Mouse (Mus musculus): ENCODE measurements around the gene Slc7a8. TPM values are rescaled to one million over a fixed set of nuclear protein-coding genes. Genes with fewer than 3 reads are reported as not detected.
A peak's percentile ranks its signal among the peaks of the same experiment; 100 is the strongest.

Gene Slc7a8
- 10 to 100 TPM; 29.4 to 30.6 TPM for total RNA-seq (2021)
- long read RNA-seq, experiment 1, partial matches to known transcripts, result 1 of 3 reads
- long read RNA-seq, experiment 1, other reads (novel, unspliced or antisense), result 2 of 3 reads
- long read RNA-seq, experiment 2, full-length matches to known transcripts, result 13 of 28 reads
- long read RNA-seq, experiment 2, partial matches to known transcripts, result 0 of 28 reads
- long read RNA-seq, experiment 2, other reads (novel, unspliced or antisense), result 15 of 28 reads

- peak; percentile 77 for DNase-seq
Observed at GRCm38 (mm10) chr14:54781610-54782365, at the start of gene Slc7a8. TSS of gene Slc7a8 (minus strand) at chr14:54781946.

GRCm38 (mm10) chr14:54823716-54824115, 42.0 kb upstream of the Slc7a8 start:
- no peak for DNase-seq

DNA sequence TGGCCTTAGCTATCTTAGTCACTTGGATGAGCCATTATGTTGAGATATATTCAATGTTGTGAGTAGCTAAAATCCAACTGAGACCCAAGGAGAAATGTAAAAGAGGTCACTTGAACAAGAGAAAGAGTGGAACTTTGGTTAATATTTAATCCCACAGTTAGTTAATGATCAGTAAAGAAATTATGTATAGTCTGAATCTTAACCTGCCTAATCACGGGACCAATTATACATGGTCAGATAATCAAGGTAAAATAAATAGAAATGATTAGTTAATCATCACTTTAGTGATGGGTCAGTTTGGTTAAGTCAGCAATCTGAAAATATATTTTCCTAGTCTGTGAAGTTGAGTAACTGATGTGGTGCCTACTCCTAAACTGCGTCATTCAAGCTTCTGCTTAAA, 40.6 kb upstream of the Slc7a8 start:
- DNase-seq, result no peak

DNA sequence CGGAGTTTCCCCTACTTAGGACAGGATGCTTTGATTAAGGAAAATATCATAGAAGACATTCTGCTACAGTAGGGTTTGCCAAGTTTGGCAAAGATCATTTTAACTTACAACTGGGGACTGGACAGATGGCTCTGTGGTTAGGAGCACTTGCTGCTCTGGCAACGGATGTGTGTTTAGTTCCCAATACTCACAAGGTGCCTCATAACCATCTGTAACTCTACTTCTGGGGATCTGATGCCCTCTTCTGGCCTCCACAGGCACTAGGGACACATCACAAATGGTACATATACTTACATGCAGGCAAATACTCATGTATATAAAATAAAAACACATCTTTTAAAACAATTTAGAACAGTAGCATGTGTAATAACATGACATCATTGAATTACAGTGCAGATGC, 36.0 kb upstream of the Slc7a8 start:
- peak; percentile 44 for DNase-seq

DNA sequence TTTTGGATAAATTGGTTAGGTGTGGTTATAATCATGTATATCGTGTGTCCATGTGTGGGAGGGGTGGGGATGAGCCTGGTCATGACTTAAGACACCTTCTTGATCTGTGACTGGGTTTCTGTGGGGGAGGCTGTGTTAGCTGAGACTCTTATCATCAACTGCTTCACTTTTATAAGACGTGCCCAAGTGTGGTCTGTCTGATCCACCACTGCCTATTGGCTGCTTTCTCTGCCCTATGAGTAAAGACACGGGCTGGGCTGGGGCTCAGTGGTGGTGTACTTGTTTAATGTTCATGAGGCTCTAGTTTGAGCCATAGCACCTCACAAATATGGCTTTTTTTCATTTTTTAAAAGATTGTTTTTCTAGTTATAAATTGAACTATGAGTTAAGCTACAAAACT, 34.0 kb upstream of the Slc7a8 start:
- no peak for DNase-seq

DNA sequence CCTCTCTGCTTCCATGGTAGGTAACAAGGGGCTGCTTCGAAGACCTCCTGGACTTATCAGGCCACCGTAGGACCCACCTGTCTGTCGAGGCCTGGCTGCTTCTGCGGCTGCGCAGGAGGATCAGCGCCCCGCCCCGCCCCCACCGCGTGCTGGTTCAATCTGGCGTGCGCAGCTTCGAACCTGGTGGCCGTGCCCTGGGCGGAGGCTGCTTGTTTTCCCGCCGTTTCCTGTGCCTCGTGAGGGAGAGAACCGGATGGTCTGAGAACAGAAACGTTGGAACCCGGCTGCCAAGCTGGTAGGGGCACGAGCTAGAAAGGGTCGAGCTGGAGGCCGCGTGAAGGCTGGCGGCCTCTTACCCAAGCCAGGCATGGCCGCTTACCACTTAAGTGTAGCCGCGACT, 32.2 kb upstream of the Slc7a8 start, which contains the start of gene Rnf212b:
TSS of gene Rnf212b (plus strand) at position 151 of the 400 bp plus-strand sequence.
- no peak for DNase-seq

GRCm38 (mm10) chr14:54809668-54810033, 27.9 kb upstream of the Slc7a8 start:
- DNase-seq, result no peak

- DNase-seq, result peak; percentile 12
Observed at GRCm38 (mm10) chr14:54808718-54809667, 27.2 kb upstream of the Slc7a8 start.

GRCm38 (mm10) chr14:54806124-54806523, 24.4 kb upstream of the Slc7a8 start:
- DNase-seq, result no peak

DNA sequence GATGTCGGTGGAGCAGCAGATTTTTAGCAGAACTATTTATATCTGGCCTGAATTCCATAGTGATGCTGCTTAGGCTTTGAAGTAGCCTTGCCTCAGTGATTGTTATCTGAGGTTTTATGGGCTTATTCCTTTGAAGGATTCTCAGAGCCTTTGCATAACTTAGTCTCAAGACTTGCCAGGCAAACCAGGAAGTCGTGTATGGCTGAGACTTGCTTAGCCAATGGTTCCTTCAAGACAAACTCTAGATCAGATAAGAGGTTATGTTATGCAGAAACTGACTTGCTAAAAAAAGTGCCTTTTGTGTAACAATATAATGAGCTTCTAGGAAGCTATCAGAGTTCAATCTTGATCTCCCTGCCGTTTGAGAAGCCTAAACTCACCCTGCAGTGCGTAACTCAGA, 20.7 kb upstream of the Slc7a8 start:
- DNase-seq, result no peak

DNA sequence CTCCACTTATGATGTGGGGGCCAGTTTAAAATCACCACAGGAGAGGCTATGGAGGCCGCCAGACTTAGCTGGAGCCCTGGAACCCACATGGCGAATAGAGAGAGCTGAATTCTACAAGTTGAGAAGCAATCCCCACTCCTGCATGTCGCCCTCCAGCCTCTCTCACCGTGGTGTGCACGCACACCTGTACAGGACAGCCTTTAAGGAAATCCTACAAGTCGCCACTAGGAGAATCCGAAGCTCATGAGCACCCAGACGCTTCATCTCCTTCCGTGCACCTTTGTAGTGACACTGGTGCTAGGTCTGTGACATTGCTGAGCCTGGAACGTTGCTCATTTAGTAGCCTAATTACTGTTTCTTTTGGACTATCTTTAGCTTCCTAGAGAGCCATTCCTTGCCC, 17.9 kb upstream of the Slc7a8 start:
- DNase-seq, result no peak

- no peak for DNase-seq
Observed at GRCm38 (mm10) chr14:54796760-54797159, 15.0 kb upstream of the Slc7a8 start.

DNA sequence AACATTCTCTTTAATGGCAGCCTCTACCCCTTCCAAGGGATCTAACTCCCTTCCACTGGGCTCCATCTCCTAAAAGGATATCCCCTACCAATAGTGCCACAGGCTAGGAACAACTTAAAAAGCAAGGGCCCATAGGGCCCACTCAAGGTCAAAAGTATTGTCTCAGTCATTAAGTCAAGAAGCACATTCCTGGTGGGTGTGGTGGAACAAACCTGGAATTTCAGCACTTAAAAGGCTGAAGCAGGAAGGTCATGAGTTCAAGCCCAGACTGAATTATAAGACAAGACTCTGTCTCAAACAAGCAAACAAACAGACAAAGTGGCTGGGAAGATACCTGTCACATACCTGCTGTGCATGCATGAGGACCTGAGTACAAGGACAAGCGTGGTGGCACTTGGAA, 14.2 kb upstream of the Slc7a8 start:
- no peak for DNase-seq

DNA sequence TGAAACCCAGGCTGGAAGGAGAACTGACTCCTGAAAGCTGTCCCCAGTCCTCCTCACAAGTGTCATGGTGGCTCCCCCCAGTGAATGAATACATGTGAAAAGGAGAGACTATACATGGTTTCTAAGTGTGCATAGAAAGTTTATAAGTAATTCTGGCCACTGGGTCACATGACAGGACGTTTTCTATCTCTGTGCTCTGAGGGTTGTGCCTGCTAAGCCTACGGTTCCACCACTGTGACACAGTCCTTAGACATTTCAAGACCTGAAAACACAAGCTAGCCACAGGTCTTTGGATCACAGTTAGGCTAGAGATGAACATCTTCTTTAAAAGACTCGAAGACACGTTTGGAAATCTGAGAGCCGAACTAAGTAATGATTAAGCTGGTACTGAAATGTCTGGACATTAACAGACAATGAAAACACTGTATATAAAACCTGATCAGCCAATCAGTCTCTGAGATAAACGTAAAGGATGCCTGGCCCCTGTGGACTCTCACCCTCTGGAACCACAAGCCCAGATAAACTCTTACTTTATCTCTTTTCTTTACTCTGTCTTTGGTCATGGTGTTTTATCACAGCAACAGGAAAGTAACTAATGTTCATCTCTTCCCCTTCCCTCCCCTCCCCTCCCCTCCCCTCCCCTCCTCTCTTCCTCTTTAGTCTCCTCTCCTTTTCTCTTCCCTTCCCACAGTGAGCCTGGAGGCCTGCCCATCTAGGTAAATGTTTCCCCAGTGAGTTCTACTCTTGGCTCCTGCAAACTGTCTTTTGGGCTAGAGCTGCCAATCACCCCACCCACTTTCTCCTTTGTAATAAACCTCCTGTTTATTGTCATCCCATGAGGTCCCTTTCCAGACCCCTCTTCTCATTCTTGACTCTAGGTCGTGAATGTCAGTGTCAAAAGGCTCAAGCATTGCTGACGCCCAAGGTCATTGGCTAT, 12.4 kb upstream of the Slc7a8 start:
- no peak for DNase-seq

DNA sequence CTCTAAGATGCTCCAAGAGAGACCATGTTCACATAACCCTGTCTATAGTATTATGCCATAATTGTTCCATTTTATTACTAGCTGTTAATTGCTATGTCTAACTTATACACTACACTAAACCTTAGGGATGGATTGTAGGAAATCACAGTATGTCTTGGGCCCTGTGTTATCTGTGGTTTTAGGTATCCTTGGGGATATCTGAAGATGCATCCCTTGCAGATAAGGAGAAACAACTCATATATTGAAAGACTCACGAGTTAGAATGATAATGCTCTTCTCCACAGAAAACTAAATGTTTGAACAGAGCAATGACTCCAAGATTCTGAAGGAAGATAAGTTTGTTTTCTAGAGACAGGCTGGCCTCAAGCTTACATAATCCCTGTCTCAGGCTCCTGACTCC, 11.6 kb upstream of the Slc7a8 start:
- DNase-seq, result no peak

- DNase-seq, result no peak
Observed at GRCm38 (mm10) chr14:54792166-54792565, 10.4 kb upstream of the Slc7a8 start.

GRCm38 (mm10) chr14:54788231-54788630, 6.5 kb upstream of the Slc7a8 start:
- DNase-seq, result no peak

- no peak for DNase-seq
Observed at GRCm38 (mm10) chr14:54787226-54787625, 5.5 kb upstream of the Slc7a8 start.

- peak; percentile 68 for DNase-seq
Observed at GRCm38 (mm10) chr14:54786489-54786888, 4.7 kb upstream of the Slc7a8 start.

DNA sequence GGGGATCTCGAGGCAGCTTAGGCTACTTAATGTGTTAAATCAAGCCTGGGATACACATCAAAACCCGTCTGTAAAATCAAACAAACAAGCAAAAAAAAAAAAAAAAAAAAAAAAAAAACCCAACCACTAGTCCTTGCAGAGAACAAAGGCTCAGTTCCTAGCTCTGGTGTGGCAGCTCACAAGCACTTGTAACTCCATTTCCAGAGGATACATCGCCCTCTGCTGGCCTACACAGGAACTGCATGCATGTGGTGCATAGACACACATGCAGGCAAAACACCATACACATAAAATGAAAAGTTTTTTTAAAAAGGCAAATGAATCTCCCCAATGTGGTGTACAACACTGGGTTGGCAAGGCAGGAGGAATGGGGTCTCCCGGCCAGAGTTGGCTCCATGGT, 4.2 kb upstream of the Slc7a8 start:
- DNase-seq, result peak; percentile 85

- DNase-seq, result no peak
Observed at GRCm38 (mm10) chr14:54782971-54783370, 1.2 kb upstream of the Slc7a8 start.

Data from adrenal gland, postnatal 10 days (tissue).